Mouse (Mus musculus): Measurements from ENCODE around the gene Tmod2. TPM values are rescaled to one million over a fixed set of nuclear protein-coding genes. Genes with fewer than 3 reads are reported as not detected.

The Tmod2 gene
- total and polyA plus RNA-seq, 2 experiments from 2014 or later, result 185 to 406 TPM

DNA sequence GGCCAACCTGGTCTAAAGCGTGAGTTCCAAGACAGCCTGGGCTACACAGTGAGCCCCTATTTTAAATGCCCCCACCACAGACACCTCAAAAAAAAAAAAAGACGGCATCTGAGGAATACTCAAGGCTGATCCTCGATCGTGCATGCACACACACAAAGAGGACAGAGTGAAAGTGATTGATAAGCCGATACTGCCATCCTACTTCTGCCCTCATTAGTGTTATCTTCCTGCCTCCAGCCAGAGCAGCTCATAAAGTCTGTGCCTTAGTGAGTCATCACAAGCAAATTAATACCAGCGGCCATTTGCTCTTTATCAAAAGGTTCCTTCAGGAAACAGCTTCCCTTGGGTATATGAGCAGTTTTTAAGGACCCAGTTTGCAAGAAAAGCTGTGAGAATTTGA is 47.5 kb downstream of the Tmod2 start:
- H3K4me1 ChIP-seq (ENCODE audit: insufficient read depth), result no peaks in the 10 kb centered on the region; the same call in 1 of the 2 replicates
- no peak; the same call in 1 of the 2 replicates for TF ChIP-seq CTCF (IDR thresholded peaks at IDR 0.05; ENCODE audit: low read depth)
- H3K36me3 ChIP-seq (ENCODE audit: insufficient read depth), result no peaks in the 10 kb centered on the region
- H3K27ac ChIP-seq (ENCODE audit: low read depth, low read length), result no peak overlapping the region
- H3K4me3 ChIP-seq (ENCODE audit: low read depth, low read length), result no peak overlapping the region
- ATAC-seq (no peak), DNase-seq (no peak)
- WGBS, result 94% methylated on average over 6 of the region's 6 CpGs
- H3K27me3 ChIP-seq (ENCODE audit: insufficient read depth, low read length), result no peaks in the 10 kb centered on the region
- H3K9me3 ChIP-seq (ENCODE audit: low read length), result no peaks in the 10 kb centered on the region
- no peak overlapping the region for H3K4me2 ChIP-seq (ENCODE audit: low read depth)
- no peak overlapping the region for H3K9ac ChIP-seq

DNA sequence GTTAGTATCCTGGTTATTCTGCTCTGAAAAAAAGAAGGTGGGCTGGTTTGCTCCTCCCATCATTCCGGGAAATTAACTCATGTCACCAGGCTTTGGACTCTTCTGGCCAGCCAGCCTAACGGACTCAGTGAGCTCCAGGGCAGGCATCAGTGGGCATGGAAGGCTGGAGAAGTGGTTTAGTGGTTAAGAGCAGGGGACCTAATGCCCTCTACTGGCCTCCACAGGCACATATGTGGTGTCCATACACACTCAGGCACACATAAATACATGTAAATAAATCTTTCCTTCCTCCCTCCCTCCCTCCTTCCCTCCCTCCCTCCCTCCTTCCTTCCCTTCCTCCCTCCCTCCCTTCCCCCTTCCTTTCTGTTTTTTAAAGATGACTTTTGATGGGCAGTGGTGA is 47.9 kb downstream of the Tmod2 start:
- ATAC-seq, result no peak
- 39% methylated on average over 2 of the region's 2 CpGs for WGBS
- no peak overlapping the region for H3K4me2 ChIP-seq (ENCODE audit: low read depth)
- no peak overlapping the region for H3K27ac ChIP-seq (ENCODE audit: low read depth, low read length)
- H3K9me3 ChIP-seq (ENCODE audit: low read length), result no peaks in the 10 kb centered on the region
- H3K9ac ChIP-seq, result no peak overlapping the region
- H3K36me3 ChIP-seq (ENCODE audit: insufficient read depth), result no peaks in the 10 kb centered on the region
- no peak for DNase-seq
- no peaks in the 10 kb centered on the region; the same call in 1 of the 2 replicates for H3K4me1 ChIP-seq (ENCODE audit: insufficient read depth)
- TF ChIP-seq CTCF (IDR thresholded peaks at IDR 0.05; ENCODE audit: low read depth), result peak; percentile 20; the same call in 1 of the 2 replicates
- H3K27me3 ChIP-seq (ENCODE audit: insufficient read depth, low read length), result no peaks in the 10 kb centered on the region
- no peak overlapping the region for H3K4me3 ChIP-seq (ENCODE audit: low read depth, low read length)

DNA sequence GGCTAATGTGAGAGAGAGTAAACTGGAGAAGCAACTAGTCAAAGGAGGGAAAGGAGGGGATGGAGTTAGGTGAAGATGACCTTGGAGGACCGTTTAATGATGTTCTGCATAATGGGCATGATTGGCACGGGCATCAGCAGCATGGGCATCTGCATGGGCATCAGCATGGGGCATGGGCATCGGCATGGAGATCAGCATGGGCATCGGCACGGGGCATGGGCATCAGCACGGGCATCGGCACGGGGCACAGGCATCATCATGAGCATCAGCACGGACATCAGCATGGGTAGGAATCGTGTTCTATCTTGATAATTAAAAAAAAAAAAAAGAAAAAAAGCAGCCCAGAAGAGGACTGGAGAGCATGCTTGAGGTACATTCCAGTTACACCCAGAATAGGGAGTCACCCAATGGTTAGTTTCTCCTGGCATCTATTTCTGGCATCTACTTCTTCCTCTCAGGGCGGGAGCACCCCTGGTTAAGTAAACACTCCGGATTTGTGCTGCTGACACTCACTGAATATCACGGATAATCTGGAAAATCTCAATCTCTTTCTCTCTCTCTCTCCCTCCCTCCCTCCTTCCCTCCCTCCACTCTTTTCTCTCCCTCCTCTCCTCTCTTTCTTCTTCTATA is 50.0 kb downstream of the Tmod2 start:
- Histone ChIP-seq H3K4me3 (ENCODE audit: low read depth, low read length) (no peak overlapping the region), H3K4me2 (ENCODE audit: low read depth) (no peak overlapping the region), H3K9ac (no peak overlapping the region), H3K36me3 (ENCODE audit: insufficient read depth) (no peaks in the 10 kb centered on the region), H3K27me3 (ENCODE audit: insufficient read depth, low read length) (no peaks in the 10 kb centered on the region), H3K4me1 (ENCODE audit: insufficient read depth) (peaks cover 8% of the 10 kb centered on the region), H3K27ac (ENCODE audit: low read depth, low read length) (no peak overlapping the region), H3K9me3 (ENCODE audit: low read length) (no peaks in the 10 kb centered on the region)
- no peak for TF ChIP-seq CTCF (IDR thresholded peaks at IDR 0.05; ENCODE audit: low read depth)
- DNase-seq (no peak), ATAC-seq (no peak)
- 81% methylated on average over 13 of the region's 13 CpGs for WGBS

DNA sequence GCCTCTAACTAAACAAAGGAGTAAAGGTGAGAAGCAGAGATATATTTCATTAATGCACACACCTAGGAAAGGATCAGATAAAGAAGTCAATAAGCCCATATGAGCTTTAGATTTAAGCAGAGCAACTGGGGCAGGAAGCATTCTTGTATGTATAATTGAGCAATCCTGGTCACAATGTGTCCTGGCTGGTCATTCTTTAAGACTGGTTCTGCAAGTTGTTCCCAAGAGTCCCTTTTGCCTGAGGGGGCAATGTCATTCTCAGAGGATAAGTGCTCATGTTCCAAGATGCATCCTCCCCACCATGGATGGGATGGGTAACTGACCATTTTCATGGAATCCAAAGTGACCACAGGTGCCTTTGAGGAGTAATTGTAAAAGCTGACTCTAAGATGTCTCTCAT is 50.8 kb downstream of the Tmod2 start:
- Histone ChIP-seq H3K9me3 (ENCODE audit: low read length) (no peaks in the 10 kb centered on the region), H3K27ac (ENCODE audit: low read depth, low read length) (no peak overlapping the region), H3K9ac (no peak overlapping the region), H3K36me3 (ENCODE audit: insufficient read depth) (no peaks in the 10 kb centered on the region), H3K4me2 (ENCODE audit: low read depth) (peak overlapping the region; percentile 74), H3K27me3 (ENCODE audit: insufficient read depth, low read length) (no peaks in the 10 kb centered on the region), H3K4me1 (ENCODE audit: insufficient read depth) (peaks cover 8% of the 10 kb centered on the region), H3K4me3 (ENCODE audit: low read depth, low read length) (no peak overlapping the region)
- no peak for TF ChIP-seq CTCF (IDR thresholded peaks at IDR 0.05; ENCODE audit: low read depth)
- ATAC-seq (no peak), DNase-seq (no peak)

DNA sequence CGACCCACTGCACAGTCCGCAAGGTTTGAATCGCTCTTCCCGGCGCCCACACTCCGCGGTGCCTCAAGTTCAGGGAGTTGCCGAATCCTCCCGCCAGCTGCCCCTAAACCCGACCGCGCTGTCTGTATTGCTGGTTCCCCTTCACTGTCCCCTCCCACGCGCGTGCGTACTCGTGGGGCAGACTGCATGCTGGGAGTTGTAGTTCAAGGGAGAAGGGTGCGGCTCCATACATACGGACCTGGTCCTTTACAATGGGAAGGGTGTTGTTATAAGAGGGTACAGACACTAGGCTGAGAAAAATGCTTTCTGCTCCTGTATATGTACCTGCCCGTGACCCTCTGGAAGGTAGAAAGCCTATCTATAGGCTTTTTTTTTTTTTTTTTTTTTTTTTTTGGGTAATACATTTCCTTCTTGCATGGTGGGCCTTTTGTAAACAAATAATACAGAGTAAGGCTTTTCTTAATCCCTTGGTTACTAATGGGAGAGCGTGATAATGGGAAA is 51.6 kb downstream of the Tmod2 start, which contains the start of gene Tmod3:
Gene Tmod3 (minus strand): TSS at position 146 of the 501 bp plus-strand sequence.
- Histone ChIP-seq H3K9me3 (ENCODE audit: low read length) (no peaks in the 10 kb centered on the region), H3K27ac (ENCODE audit: low read depth, low read length) (peak within 1 kb of the TSS; percentile 76), H3K36me3 (ENCODE audit: insufficient read depth) (no peaks in the 10 kb centered on the region), H3K9ac (peak within 1 kb of the TSS; percentile 71), H3K4me3 (ENCODE audit: low read depth, low read length) (peak within 1 kb of the TSS; percentile 93), H3K4me2 (ENCODE audit: low read depth) (peak within 1 kb of the TSS; percentile 74), H3K4me1 (ENCODE audit: insufficient read depth) (peaks cover 11% of the 10 kb centered on the region), H3K27me3 (ENCODE audit: insufficient read depth, low read length) (no peaks in the 10 kb centered on the region)
- WGBS, result 2% methylated on average over 21 of the region's 21 CpGs
- ATAC-seq (peak; percentile 98), DNase-seq (peak; percentile 95)
- TF ChIP-seq CTCF (IDR thresholded peaks at IDR 0.05; ENCODE audit: low read depth), result no peak; the same call in 1 of the 2 replicates

DNA sequence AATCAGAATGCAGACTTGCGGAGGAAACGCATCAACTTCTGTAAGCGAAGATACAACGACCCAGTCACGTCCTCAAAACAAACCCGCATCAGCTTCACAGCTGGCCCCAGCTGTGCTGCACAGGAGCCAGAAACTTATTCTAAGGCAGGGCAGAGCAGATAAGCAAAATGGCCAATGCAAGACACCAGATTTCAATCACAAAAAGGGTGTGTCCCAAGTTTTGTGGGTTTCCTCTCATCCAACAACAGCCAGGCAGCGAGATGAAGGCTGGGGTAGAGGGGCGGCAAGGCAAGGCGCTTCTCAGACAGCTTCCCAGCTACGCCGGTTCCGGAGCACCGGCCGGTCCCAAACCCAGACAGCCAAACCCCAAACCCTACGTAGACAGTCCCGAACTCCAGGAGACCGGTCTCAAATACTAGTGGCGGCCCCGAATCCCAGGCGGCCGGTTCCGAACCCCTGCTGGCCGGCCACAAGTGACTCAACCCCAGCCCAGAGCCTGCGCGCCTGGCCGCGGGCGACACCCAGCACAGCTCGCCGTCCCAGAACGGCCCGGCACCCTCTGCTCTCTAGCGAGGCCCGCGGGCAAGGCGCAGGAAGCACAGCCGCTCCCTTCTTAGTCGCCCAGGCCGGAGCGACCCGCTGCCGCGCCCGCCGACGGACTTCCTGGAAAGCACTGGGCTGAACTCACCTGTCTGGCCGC is 52.2 kb downstream of the Tmod2 start:
- H3K9ac ChIP-seq, result peak overlapping the region; percentile 71
- no peaks in the 10 kb centered on the region for H3K27me3 ChIP-seq (ENCODE audit: insufficient read depth, low read length)
- peak overlapping the region; percentile 74 for H3K4me2 ChIP-seq (ENCODE audit: low read depth)
- no peaks in the 10 kb centered on the region for H3K36me3 ChIP-seq (ENCODE audit: insufficient read depth)
- peak overlapping the region; percentile 93 for H3K4me3 ChIP-seq (ENCODE audit: low read depth, low read length)
- peak; percentile 17 for DNase-seq
- H3K27ac ChIP-seq (ENCODE audit: low read depth, low read length), result peak overlapping the region; percentile 76
- no peaks in the 10 kb centered on the region for H3K9me3 ChIP-seq (ENCODE audit: low read length)
- ATAC-seq, result peak; percentile 82
- WGBS, result 1% methylated on average over 47 of the region's 47 CpGs
- no peak; the same call in 1 of the 2 replicates for TF ChIP-seq CTCF (IDR thresholded peaks at IDR 0.05; ENCODE audit: low read depth)
- H3K4me1 ChIP-seq (ENCODE audit: insufficient read depth), result peaks cover 11% of the 10 kb centered on the region

DNA sequence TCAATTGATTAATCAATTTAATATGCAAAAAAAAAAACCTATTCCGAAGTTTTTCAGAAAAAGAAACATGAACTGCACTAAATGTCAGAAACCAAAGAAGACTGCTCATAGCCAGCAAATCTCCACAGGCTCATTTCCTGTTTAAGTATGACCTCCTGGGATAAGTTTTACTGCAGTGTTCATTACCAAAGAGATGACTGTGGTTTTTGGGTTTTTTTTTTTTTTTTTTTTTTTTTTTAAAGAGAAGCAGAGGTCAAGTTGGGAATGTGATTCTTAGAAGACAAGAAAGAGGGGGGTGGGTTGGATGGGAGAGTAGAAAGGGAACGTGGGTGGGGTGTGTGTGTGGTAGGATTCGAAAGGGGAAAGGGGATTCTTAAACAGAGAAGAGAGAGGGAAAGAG is 52.8 kb downstream of the Tmod2 start:
- WGBS, result 25% methylated on average over 3 of the region's 3 CpGs
- peak overlapping the region; percentile 93 for H3K4me3 ChIP-seq (ENCODE audit: low read depth, low read length)
- no peaks in the 10 kb centered on the region for H3K27me3 ChIP-seq (ENCODE audit: insufficient read depth, low read length)
- TF ChIP-seq CTCF (IDR thresholded peaks at IDR 0.05; ENCODE audit: low read depth), result no peak
- H3K4me2 ChIP-seq (ENCODE audit: low read depth), result peak overlapping the region; percentile 74
- H3K4me1 ChIP-seq (ENCODE audit: insufficient read depth), result peaks cover 11% of the 10 kb centered on the region
- no peaks in the 10 kb centered on the region for H3K36me3 ChIP-seq (ENCODE audit: insufficient read depth)
- no peak for DNase-seq
- no peak for ATAC-seq
- no peak overlapping the region for H3K27ac ChIP-seq (ENCODE audit: low read depth, low read length)
- H3K9me3 ChIP-seq (ENCODE audit: low read length), result no peaks in the 10 kb centered on the region
- H3K9ac ChIP-seq, result peak overlapping the region; percentile 71; the same call in 1 of the 2 replicates

Measured in forebrain, postnatal 0 days (tissue).